Mouse (Mus musculus) cerebellum, adult (tissue): ENCODE measurements around the gene Ccer2.

ENCODE experiments used
- ATAC-seq: cut with Nextera tagmentation; 2 replicates; pipeline ENCODE4 v1.9.2; 2017; ENCODE audit warnings: mild to moderate bottlenecking, moderate library complexity, mixed read lengths; ENCODE audit not compliant: insufficient number of reproducible peaks, low FRiP score, low TSS enrichment

The Ccer2 gene

GRCm38 (mm10) chr7:28741709-28742438, 14.1 kb upstream of the Ccer2 start, which contains the start of the genes Mrps12 and Sars2:
TSS of gene Mrps12 (minus strand) at chr7:28741820.
TSS of gene Sars2 (plus strand) at chr7:28741992.
- peak; percentile 97 for ATAC-seq

GRCm38 (mm10) chr7:28749935-28750334, 6.0 kb upstream of the Ccer2 start:
- ATAC-seq, result no peak

GRCm38 (mm10) chr7:28758623-28759022, 2.6 kb downstream of the Ccer2 start:
- ATAC-seq, result no peak

GRCm38 (mm10) chr7:28761907-28762306, 5.9 kb downstream of the Ccer2 start:
- no peak for ATAC-seq

- ATAC-seq, result no peak
Observed at GRCm38 (mm10) chr7:28765211-28765610, 9.2 kb downstream of the Ccer2 start.

- ATAC-seq, result peak; percentile 92
Observed at GRCm38 (mm10) chr7:28766173-28766879, 10.4 kb downstream of the Ccer2 start, which contains the start of gene Sirt2. TSS of gene Sirt2 (plus strand) at chr7:28766735.

- ATAC-seq, result no peak
Observed at GRCm38 (mm10) chr7:28766910-28767309, 10.9 kb downstream of the Ccer2 start.

- no peak for ATAC-seq
Observed at GRCm38 (mm10) chr7:28767462-28767965, 11.5 kb downstream of the Ccer2 start, which contains the start of gene Nfkbib. TSS of gene Nfkbib (minus strand) at chr7:28767512.

- no peak for ATAC-seq
Observed at GRCm38 (mm10) chr7:28769414-28769958, 13.5 kb downstream of the Ccer2 start.

- no peak for ATAC-seq
Observed at GRCm38 (mm10) chr7:28770309-28770708, 14.3 kb downstream of the Ccer2 start.

GRCm38 (mm10) chr7:28771867-28772266, 15.9 kb downstream of the Ccer2 start:
- ATAC-seq, result no peak

- ATAC-seq, result peak; percentile 63; the same call in 1 of the 2 replicates
Observed at GRCm38 (mm10) chr7:28773163-28773562, 17.2 kb downstream of the Ccer2 start.

GRCm38 (mm10) chr7:28774164-28774563, 18.2 kb downstream of the Ccer2 start:
- ATAC-seq, result no peak

GRCm38 (mm10) chr7:28775129-28775528, 19.2 kb downstream of the Ccer2 start:
- ATAC-seq, result no peak

- ATAC-seq, result no peak
Observed at GRCm38 (mm10) chr7:28778825-28779224, 22.9 kb downstream of the Ccer2 start.

- ATAC-seq, result peak; percentile 78; the same call in 1 of the 2 replicates
Observed at GRCm38 (mm10) chr7:28780067-28780658, 24.2 kb downstream of the Ccer2 start.

GRCm38 (mm10) chr7:28780857-28781256, 24.9 kb downstream of the Ccer2 start:
- ATAC-seq, result no peak

GRCm38 (mm10) chr7:28781261-28781663, 25.3 kb downstream of the Ccer2 start:
- no peak for ATAC-seq

GRCm38 (mm10) chr7:28785161-28785560, 29.2 kb downstream of the Ccer2 start:
- no peak for ATAC-seq

GRCm38 (mm10) chr7:28787884-28788283, 31.9 kb downstream of the Ccer2 start:
- no peak for ATAC-seq
